Mouse (Mus musculus) lung, postnatal 10 days (tissue): ENCODE data around the gene Ing5.
"Not testable (repeated sequence)": the region's sequence is repeated elsewhere in the genome, so short reads cannot be mapped to it uniquely, and the experiment has no call there.

ENCODE experiments used
- DNase-seq: peaks from one replicate; pipeline ENCODE4 v3.0.0; 2021

Ing5 gene

GRCm38 (mm10) chr1:93811495-93812039, 7.8 kb downstream of the Ing5 start:
- DNase-seq: no peak

GRCm38 (mm10) chr1:93817823-93818532, 14.2 kb downstream of the Ing5 start:
- no peak for DNase-seq

GRCm38 (mm10) chr1:93818722-93819121, 15.0 kb downstream of the Ing5 start:
- no peak for DNase-seq

DNA sequence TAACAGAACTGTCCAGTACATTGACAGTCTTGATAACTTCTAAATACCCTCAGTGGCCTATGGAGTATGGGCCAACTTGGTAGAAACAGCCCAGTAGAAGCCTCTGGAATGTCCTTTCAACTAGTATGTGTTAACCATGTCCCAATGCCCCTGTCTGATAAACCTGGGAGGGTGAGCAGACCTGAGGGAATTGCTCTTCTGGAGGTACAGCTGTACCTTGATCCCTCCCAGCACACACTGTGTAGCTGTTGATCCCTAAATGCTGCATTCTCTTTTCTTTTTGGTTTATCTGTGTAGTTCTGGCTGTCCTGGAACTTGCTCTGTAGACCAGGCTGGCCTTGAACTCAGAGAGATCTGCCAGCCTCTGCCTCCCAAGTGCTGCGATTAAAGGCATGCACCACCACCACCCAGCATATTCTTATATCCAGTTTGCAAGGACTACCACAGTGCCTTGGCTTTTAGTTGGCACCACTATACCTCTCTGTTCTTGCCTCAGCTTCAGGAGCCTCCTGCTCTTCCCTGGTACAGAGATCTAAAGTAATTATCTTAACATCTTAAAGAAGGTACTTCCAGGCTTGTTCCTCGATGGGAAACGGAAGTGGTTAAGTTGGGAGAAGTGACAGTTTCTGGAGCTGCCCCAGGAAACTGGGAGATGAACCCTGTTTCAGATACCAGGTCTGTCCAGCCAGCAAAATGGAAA, 20.2 kb downstream of the Ing5 start:
- DNase-seq: no peak

DNA sequence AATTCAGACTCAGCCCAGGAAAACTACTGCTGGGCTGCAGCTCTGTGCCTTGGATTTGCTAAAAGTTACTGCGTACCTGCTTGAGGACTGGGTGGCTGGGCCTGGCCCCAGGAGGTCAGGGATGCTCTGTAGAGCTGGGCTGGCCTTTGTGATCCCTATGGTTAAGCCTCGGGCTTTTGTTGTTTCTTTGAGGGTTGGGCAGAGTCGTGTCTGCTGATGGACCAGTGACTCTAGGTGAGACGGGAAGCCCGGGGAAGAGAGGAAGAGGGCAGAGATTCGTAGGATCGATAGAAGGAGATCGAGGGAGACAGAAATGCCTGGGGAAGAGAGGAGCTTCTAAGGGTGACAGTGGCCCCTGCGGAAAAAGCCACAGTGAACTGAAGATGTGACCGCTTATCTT, 20.8 kb downstream of the Ing5 start, which contains the start of gene D2hgdh:
D2hgdh (plus strand) TSS at position 301 of the 400 bp plus-strand sequence.
- DNase-seq: no peak

GRCm38 (mm10) chr1:93825105-93825674, 21.4 kb downstream of the Ing5 start:
- DNase-seq: peak; percentile 97

DNA sequence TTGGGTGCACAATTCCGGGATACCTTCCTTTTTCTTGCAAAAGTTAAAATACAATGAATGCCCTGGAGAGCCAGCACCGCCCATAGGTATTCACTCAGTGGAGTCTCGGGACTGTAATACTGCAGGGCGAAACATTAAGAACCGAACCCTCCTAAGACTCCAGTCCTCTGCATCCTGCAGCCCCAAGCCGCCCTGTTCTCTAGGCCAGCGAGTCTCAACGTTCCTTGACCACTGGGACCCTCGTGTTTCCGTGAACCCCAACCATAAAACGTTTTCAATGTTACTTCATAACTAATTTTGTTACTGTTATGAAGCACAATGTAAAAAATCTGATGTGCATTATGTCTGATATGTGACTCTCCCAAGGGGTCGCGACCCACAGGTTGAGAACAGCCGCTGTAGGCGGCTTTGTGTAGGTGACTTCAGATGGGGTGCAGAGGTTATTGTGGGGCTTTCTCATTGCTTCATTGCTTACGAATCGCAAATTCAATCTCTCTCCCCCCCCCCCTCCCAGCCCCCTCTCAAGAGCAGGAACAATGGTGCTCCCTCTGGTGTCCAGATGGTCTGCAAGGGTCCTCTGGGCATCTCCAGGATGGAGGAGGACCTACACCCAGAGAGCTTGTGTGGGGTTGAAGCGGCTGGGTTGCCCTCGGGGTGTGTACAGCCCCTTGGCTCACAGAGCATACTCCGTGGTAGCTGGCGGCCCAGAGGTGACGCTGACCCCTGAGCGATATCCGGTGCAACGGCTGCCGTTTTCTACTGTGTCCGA, 22.2 kb downstream of the Ing5 start:
- no peak for DNase-seq

DNA sequence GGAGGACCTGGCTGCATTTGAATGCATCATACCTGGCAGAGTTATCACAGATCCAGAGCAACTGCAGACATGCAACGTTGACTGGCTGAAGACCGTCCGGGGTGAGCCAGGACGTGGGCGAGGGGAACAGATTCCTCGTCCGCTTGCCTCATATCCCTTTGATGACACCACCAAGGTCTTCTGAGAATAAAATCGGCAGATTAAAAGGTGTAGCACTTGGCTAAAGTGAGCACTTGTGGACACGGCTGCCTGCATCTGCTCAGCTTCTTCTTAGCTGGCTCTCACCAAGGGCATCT, 22.7 kb downstream of the Ing5 start:
- DNase-seq: no peak

DNA sequence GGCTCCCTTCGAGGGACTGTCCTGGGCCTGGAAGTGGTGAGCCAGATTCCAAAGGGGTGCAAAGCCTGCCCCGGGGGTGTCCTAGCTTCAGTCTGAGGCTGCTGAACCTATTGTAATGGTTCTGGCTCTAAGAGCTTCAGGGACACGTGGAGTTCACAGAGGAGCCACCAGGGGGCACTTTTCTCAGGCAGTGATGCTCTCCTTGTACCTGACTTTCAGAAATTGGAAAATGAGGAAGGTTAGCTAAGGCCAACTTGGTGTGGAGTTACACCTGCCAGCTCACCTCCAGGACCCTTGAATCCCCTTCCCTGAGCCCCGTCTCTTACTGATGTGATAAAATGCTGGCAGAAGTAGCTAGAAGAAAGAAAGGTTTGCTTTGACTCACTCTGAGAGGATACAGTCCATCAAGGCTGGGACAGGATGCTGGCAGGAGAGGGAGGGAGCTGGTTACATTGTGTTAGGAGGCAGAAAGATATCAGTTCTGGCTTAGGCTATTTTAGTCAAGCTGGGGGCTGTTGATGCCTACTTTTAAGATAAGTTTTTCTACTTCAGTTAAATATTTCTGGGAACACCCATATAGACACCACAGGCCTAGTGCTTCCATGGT, 29.1 kb downstream of the Ing5 start:
- DNase-seq: not testable (repeated sequence)

GRCm38 (mm10) chr1:93834671-93835150, 30.9 kb downstream of the Ing5 start:
- DNase-seq: no peak

- DNase-seq: no peak
These were observed 31.4 kb downstream of the Ing5 start for GRCm38 (mm10) chr1:93835211-93835610.

GRCm38 (mm10) chr1:93835876-93836531, 32.2 kb downstream of the Ing5 start:
- no peak for DNase-seq

- DNase-seq: no peak
These were observed 32.8 kb downstream of the Ing5 start for GRCm38 (mm10) chr1:93836532-93836913.

DNA sequence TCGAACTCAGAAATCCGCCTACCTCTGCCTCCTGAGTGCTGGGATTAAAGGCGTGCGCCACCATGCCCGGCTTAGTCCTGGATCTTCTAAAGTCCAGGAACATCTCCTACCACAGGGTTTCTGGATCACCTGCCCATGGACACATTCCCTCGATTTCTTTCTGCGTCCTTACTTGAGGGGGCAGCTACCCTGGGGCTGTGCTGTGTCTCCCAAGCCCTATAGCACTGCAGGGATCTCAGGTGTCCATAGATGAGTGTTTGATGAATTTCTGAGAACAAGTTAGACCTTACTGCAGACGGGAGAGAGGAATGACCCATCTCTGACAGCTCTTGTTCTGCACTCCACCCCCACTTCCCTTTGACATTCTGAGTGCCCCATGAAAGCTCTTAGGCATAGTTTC, 33.6 kb downstream of the Ing5 start:
- no peak for DNase-seq

GRCm38 (mm10) chr1:93838569-93838968, 34.8 kb downstream of the Ing5 start:
- DNase-seq: not testable (repeated sequence)

- DNase-seq: not testable (repeated sequence)
These were observed 42.1 kb downstream of the Ing5 start for GRCm38 (mm10) chr1:93845766-93846366.

DNA sequence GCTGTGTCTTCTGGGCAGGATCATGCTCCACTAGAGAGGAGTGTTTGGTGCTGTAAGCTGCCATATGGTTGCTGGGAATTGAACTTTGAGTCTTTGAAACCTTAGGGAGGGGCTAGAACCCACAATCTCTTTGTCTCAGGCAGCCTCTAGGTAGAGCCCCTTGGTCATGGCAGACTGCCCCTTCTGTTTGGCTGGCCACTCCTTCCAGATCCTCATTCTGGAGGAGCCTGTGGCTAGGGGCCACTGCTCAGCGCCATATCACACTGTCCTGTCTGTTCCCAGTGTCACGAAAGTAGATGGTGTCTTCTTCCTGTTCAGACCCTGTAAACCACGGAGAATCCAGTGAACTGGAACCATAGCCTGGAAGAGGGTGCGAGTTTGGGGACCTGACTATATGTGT, 52.0 kb downstream of the Ing5 start:
- DNase-seq: not testable (repeated sequence)

GRCm38 (mm10) chr1:93857370-93857769, 53.6 kb downstream of the Ing5 start:
- no peak for DNase-seq

DNA sequence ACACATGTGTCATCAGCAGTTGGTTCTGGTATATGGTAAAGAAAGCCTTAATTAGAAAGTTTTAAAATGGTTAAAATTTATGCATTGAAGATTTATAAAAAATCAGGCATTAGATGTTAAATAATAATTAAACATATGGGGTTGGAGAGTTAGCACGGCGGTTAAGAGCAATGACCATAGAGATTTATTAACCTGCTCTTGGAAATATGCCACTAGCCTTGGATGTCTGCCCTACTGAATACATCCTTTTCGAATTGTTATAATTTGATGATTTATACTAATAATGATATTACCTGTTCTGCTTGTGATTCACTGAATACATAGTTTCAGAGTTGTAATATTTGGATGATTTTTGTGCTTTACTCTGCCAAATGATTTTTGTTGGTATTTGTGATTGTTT, 54.2 kb downstream of the Ing5 start:
- DNase-seq: no peak

GRCm38 (mm10) chr1:93859619-93860018, 55.9 kb downstream of the Ing5 start:
- no peak for DNase-seq

DNA sequence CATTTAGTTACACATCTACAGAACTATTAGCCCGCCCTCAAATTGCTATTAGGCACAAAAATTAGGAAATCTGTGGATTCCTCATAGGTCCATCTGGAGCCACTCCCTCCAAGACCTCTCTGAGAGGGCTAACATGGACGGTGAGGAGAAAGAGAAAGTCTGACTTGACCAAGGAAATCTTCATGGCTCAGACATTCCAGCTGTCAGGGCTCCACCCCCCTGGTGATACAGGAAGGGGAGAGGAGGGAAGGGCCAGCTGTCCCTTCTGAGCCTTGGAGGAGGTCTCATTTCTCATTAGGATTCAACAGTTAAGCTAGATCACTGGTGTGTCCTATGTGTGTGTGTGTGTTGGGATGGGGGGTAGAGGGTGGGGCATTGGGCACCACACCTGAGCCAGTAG, 57.3 kb downstream of the Ing5 start, which contains the start of gene Gal3st2:
Gal3st2 (plus strand) TSS at position 259 of the 400 bp plus-strand sequence.
- peak; percentile 37 for DNase-seq
